Mouse (Mus musculus): ENCODE measurements around the gene Otx1. TPM values are rescaled to one million over a fixed set of nuclear protein-coding genes. Genes with fewer than 3 reads are reported as not detected.

Gene Otx1
- total RNA-seq, 2 experiments from 2014 or later: 5.0 to 7.4 TPM

GRCm38 (mm10) chr11:21999396-22000315 is 3.0 kb downstream of the Otx1 start:
- Histone ChIP-seq H3K4me3 (peak overlapping the region; percentile 52; the same call in 1 of the 2 replicates), H3K27ac (no peak overlapping the region)
- TF ChIP-seq CTCF (IDR thresholded peaks at IDR 0.05): no peak
- no peak for DNase-seq (ENCODE audit: extremely low spot score in 1 of 2, low spot score in 2 of 2)
- intact Hi-C loops (cut with DNase I): loop anchor here (10.0 kb wide), 2 partner anchors 205 to 635 kb away; no protein-coding TSS in a partner anchor

GRCm38 (mm10) chr11:21998141-21999047 is 4.3 kb downstream of the Otx1 start:
- no peak for DNase-seq (ENCODE audit: extremely low spot score in 1 of 2, low spot score in 2 of 2)
- H3K4me3 ChIP-seq: no peak overlapping the region
- H3K27ac ChIP-seq: no peak overlapping the region
- intact Hi-C loops (cut with DNase I): loop anchor here (10.0 kb wide), 1 partner anchor 206 kb away; no protein-coding TSS in a partner anchor
- no peak for TF ChIP-seq CTCF (IDR thresholded peaks at IDR 0.05)

GRCm38 (mm10) chr11:21997561-21998140 is 5.0 kb downstream of the Otx1 start:
- intact Hi-C loops (cut with DNase I): loop anchor here (10.0 kb wide), 1 partner anchor 207 kb away; no protein-coding TSS in a partner anchor
- Histone ChIP-seq H3K27ac (peak overlapping the region; percentile 15; the same call in 1 of the 2 replicates), H3K4me3 (no peak overlapping the region)
- DNase-seq (ENCODE audit: extremely low spot score in 1 of 2, low spot score in 2 of 2): no peak
- TF ChIP-seq CTCF (IDR thresholded peaks at IDR 0.05): no peak

- Histone ChIP-seq H3K4me3 (peak overlapping the region; percentile 34), H3K27ac (peak overlapping the region; percentile 24; the same call in 1 of the 2 replicates)
- intact Hi-C loops (cut with DNase I): loop anchor here (10.0 kb wide), 1 partner anchor 208 kb away; no protein-coding TSS in a partner anchor
- no peak for TF ChIP-seq CTCF (IDR thresholded peaks at IDR 0.05)
- DNase-seq (ENCODE audit: extremely low spot score in 1 of 2, low spot score in 2 of 2): peak; percentile 19 to 30
Observed at GRCm38 (mm10) chr11:21996661-21997560, 5.8 kb downstream of the Otx1 start.

- intact Hi-C loops (cut with DNase I): loop anchor here (10.0 kb wide), 1 partner anchor 209 kb away; no protein-coding TSS in a partner anchor
- no peak for DNase-seq (ENCODE audit: extremely low spot score in 1 of 2, low spot score in 2 of 2)
- peak overlapping the region; percentile 34 for H3K4me3 ChIP-seq
Observed at GRCm38 (mm10) chr11:21996325-21996647, 6.4 kb downstream of the Otx1 start.

GRCm38 (mm10) chr11:21995534-21996324 is 7.0 kb downstream of the Otx1 start:
- H3K27ac ChIP-seq: no peak overlapping the region
- no peak for TF ChIP-seq CTCF (IDR thresholded peaks at IDR 0.05)
- H3K4me3 ChIP-seq: no peak overlapping the region
- no peak for DNase-seq (ENCODE audit: extremely low spot score in 1 of 2, low spot score in 2 of 2)
- intact Hi-C loops (cut with DNase I): loop anchor here (10.0 kb wide), 1 partner anchor 209 kb away; no protein-coding TSS in a partner anchor

More at GRCm38 (mm10) chr11:21996325-21996647, 6.4 kb downstream of the Otx1 start:
- H3K27ac ChIP-seq: peak overlapping the region; percentile 24; the same call in 1 of the 2 replicates
- TF ChIP-seq CTCF (IDR thresholded peaks at IDR 0.05): no peak

GRCm38 (mm10) chr11:21994377-21995370 is 8.0 kb downstream of the Otx1 start:
- no peak overlapping the region for H3K4me3 ChIP-seq
- no peak overlapping the region for H3K27ac ChIP-seq
- DNase-seq (ENCODE audit: extremely low spot score in 1 of 2, low spot score in 2 of 2): no peak
- TF ChIP-seq CTCF (IDR thresholded peaks at IDR 0.05): no peak
- intact Hi-C loops (cut with DNase I): loop anchor here (10.0 kb wide), 1 partner anchor 210 kb away; no protein-coding TSS in a partner anchor

- Histone ChIP-seq H3K27ac (no peak overlapping the region), H3K4me3 (no peak overlapping the region)
- intact Hi-C loops (cut with DNase I): loop anchor here (10.0 kb wide), 1 partner anchor 211 kb away; no protein-coding TSS in a partner anchor
- peak in 1 of 2 experiments; percentile 21 for DNase-seq (ENCODE audit: extremely low spot score in 1 of 2, low spot score in 2 of 2)
- TF ChIP-seq CTCF (IDR thresholded peaks at IDR 0.05): no peak
Observed at GRCm38 (mm10) chr11:21993597-21994376, 8.9 kb downstream of the Otx1 start.
